Mouse (Mus musculus): Measurements from ENCODE around the gene Pigz.

The Pigz gene

DNA sequence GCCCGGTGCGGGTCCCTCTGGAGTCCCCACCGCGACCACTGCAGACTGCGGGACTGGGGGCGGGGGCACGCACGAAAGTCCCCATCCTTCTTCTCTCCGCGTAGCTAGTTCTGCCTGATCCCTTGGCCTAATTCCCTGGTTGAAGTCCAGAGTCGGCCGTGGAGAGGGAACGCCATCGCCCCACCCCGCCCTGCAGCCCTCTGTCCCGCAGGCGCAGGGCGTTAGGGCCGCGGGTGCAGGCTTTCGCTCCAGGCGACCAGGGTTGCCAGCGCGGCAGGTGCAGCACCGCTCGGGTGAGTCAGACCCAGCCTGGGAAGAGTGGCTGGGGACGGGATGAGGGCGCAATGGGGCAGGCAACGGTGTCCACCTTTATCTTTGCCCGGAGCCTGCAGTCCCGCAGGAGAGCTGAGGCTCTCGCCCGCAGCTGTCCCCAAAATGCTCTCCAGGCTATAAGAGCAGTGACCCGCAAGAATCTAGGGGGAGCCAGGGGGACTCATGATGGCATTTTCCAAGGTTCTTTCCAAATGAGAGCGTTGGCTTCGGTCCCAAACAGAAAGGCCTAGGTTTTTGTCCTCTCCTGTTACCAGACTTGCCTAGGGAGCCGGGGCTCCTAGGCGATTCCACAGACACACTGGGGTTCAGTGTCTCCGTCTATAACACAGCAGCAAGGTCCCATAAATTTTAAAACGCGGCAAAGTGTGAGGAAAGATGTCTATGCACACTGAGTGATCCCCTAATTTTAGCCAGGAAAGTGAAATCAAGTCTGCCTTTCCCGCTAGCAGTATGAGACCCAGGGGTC, at the start of gene Pigz:
Gene Pigz, plus strand, starts transcription at position 101 of the 799 bp plus-strand sequence.
- DNase-seq (ENCODE audit: low spot score in 2 of 2), result no peak

- no peak for DNase-seq (ENCODE audit: low spot score in 2 of 2)
Measured at GRCm38 (mm10) chr16:31883902-31884301, 49.7 kb upstream of the Pigz start.

DNA sequence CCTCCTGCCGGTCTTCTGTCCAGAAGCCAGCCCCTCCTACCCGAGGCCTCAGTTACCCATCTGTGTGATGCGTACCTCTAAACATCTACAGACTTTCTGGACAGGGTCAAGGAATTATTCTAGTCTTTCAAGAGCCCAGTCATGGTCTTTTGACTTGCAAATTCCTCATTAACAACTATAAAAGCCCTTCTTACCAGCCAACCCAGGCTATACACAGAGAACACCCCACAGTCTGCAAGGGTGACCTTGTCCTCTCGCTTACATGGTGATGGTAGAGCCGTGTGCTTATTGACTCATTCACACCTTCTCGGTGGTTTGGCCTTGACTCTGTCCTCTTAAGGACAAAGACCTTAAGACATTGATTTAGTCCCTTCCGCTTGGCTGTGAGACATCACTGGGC, 42.7 kb upstream of the Pigz start:
- no peak for DNase-seq (ENCODE audit: low spot score in 2 of 2)

DNA sequence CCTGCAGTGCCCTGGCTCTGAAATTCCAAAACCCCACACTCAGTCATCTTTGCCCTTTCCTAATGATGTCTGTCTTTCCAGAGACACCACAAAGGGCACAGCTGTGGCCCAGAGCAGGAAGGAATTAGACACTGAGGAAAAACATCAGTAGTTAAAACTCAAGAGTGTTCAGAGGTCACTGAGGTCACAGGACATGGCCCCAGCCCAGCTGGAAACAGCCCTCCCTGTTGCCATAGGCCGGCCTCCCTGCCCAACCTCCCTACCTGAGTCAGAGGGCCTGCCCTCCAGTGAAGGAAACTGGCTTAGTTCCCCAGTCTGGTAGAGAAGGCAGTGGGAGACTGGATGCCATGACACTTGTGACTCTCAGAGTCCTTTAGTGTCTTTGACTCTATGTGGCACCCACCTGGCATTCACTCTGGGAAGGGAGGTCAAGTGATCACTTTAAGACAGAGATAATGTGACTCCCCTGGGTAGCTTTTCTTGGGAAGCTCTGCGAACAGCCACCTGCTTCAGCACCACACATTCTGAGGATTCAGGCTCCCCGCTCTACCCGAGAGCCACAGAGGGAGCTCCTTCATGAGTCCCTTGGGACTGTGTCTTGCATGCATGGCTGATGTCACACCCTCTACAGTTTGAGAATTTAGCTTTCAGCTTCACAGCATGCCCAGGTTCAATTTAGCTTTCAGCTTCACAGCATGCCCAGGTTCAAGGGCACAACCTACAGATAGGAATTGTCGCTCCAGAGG, 40.1 kb upstream of the Pigz start:
- peak; percentile 19 to 22 for DNase-seq (ENCODE audit: low spot score in 2 of 2)

DNA sequence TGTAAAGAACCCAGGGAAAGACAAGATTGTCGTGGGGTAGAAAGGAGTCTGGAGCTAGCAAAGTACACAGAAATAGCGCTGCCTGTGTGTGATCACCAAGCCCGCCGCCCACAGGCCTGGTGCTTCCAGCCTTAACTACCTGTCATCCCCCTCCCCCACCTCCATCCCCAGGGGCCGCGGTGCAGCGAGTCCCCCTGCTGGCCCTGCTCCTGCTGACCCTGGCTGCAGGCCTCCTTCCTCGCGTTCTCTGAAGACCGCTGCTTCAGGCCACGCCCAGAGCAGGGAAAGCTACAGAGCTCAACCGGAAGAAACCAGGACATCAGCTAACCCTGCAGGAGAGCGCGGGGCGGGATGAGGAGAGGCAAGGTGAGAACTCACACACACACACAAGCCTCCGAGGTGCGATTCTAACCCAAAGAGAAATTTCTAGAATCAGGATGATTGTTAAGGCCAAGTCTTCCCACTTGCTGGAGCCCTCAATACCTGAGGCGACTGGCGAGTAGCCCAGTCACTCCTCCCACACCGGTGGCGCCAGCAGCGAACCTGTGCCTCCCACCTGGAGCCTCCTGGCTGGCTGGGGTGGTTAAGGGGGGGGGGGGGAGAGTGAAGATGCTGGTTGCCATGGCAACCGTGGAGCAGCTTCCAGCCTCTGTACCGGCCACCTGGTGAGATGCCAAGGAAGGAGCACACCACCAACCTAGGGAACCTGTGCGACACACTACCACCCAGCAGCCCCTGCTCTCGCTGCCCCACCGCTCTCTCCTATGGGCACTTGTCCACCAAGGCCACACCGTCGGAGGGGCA, 36.5 kb upstream of the Pigz start:
- DNase-seq (ENCODE audit: low spot score in 2 of 2), result no peak

GRCm38 (mm10) chr16:31898546-31899326, 34.9 kb upstream of the Pigz start:
- DNase-seq (ENCODE audit: low spot score in 2 of 2), result no peak

GRCm38 (mm10) chr16:31901886-31902285, 31.8 kb upstream of the Pigz start:
- no peak for DNase-seq (ENCODE audit: low spot score in 2 of 2)

DNA sequence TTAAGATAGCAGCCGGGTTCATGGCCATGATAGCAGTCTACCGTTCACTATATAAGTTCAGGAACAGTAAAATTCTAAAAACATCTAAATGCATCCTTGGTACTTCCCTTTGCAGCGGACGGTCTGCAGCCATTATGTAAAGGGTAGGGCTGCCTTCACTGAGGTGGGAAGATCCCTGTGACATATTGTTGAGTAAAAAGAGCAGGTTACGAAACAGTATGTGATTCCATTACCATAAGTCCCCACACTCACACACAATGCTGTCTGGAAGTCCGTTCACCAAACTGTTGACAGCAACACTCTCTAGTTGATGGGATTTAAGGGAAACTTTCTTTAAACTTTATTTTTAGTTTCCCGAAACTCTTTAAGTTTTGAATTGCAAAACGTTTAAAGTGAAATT, 30.4 kb upstream of the Pigz start:
- no peak for DNase-seq (ENCODE audit: low spot score in 2 of 2)

DNA sequence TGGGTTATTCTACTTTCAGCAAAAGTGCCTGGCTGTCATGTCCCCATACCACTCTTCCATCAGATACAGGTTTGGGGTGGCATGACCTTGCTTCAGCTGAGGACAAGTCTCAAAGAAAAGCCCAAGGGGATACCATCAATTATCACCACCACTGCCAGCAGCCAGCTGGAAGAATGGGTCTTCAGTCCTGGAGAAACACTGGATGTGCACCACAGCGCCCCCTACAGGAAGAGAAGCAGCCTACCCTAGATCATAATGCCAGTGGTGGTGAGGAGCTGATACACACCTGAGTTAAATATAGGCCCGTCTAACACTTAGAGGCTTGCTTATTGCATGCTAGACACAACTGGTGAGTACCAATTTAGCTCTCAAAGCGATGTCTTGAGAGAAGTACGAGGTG, 28.3 kb upstream of the Pigz start:
- DNase-seq (ENCODE audit: low spot score in 2 of 2), result no peak

DNA sequence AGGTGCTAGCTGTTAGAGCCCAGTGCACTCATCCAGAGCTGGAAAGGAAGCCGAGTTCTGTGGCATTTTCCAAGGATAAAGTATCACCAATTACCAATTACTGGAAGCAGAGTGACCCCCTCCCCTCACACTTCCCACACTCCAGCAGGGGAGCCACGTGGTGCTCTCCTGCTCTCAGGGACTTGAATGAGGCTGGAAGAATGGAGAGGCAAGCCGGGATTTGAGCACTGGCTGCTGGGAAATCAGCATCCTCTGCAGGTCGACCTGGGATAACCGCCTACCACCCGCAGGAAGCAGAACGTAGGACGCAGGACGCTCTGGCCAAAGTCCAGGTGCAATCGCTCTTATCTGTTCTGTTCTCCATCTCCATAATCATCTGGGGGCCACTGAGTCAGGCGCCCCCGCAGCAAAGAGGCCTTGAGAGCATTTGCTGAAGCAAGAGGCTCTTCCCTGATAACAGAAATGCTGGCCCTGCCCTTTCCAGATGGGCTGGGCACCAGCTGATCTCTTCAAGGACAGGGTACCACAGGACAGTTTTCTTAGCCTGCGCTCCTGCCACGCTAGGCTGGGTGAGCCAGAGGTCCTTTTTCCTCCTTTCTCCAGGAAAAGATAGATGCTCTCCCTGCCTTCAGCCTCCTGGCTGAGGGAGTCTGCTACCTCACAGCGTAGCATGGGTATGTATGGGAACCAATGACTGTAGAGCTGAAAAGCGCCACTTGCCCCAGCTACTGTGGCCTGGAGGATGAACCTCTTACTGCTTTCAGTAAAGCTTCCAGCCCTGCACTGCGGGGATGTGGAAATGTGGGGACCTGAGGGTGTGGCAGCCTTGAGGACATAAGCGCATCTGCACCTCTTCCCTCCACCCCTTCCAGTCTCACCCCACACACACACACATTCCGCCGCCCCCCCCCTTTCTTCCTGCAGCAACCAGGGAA, 27.5 kb upstream of the Pigz start:
- no peak for DNase-seq (ENCODE audit: low spot score in 2 of 2)

GRCm38 (mm10) chr16:31906896-31907295, 26.8 kb upstream of the Pigz start:
- DNase-seq (ENCODE audit: low spot score in 2 of 2), result no peak

DNA sequence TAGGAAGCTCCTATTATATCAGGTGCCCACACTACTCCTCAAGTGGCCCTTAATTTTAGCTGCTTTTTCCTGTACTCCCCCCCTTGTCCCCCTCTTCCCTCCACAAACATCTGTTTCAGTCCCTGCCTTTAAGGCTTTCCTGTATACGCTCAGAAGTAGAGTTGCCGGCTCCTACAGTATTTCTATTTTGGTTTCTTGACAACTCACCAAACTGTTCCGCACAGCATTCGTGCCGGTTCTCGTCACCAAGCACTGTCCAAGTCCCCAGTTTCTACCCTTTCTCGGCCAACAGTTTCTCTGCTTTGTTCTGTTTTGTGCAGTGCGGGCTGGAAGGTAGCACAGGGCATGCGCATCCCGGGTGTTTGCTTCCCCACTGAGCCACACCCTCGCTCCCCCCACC, 24.7 kb upstream of the Pigz start:
- DNase-seq (ENCODE audit: low spot score in 2 of 2), result no peak

GRCm38 (mm10) chr16:31910281-31910847, 23.3 kb upstream of the Pigz start:
- no peak for DNase-seq (ENCODE audit: low spot score in 2 of 2)

DNA sequence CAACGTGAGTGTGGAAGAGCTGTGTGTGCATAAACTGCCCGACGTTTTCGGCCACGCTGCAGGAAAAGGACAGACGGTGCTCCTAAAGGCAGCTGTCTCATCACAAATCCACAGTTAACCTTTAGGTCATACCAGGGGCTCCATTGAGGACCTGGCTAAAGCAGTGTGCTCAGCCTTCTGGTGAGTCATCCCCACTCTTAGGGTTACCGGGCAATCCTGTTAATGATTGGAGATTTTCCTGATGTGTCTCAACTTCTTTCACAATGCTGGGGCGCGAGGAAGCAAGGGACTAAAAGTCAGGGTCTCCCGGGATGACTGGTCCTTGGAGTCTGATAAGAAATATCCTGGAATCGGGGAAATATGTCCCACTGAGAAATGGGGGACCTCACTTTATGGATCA, 15.9 kb upstream of the Pigz start:
- no peak for DNase-seq (ENCODE audit: low spot score in 2 of 2)

GRCm38 (mm10) chr16:31918248-31918724, 15.4 kb upstream of the Pigz start:
- peak in 1 of 2 experiments; percentile 34 for DNase-seq (ENCODE audit: low spot score in 2 of 2)

- DNase-seq (ENCODE audit: low spot score in 2 of 2), result no peak
Measured at GRCm38 (mm10) chr16:31924368-31924767, 9.3 kb upstream of the Pigz start.

DNA sequence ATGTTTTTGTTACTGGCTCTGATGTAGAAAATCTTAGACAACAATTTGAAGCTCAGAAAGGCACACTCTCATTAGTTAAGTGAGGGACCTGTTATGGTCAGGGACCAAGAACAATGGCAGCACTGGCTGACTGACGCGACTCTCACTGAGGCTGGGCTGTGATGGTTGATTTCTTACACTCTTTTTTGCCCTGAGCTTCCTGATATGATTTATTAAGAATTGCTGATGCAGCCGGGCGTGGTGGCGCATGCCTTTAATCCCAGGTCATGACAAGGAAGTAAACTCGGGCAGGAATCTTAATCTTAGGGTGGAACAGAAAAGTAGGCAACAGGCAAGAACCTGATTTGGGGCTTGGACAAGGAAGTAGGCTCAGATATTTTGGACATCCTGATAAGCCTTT, 7.6 kb upstream of the Pigz start:
- no peak for DNase-seq (ENCODE audit: low spot score in 2 of 2)

GRCm38 (mm10) chr16:31926547-31927182, 7.0 kb upstream of the Pigz start:
- peak; percentile 27 to 31 for DNase-seq (ENCODE audit: low spot score in 2 of 2)

DNA sequence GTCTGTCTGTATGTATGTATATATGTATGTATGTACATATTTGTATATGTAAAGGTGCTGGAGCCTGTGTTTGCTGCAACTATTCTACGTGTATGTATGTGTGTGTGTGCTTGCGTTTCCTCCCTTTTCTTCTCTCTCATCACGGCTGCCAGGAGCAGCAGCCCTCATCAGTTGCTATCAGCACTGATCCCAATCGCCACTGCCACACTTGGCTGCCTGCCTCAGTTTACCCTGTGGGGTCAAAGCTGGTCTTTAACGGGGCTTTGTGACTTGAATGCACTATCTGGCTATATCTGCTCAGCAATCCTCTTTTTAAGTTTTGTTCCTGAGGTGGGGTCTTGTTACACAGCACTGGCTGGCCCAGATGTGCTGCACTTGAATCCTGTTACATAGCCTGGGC, 6.2 kb upstream of the Pigz start:
- no peak for DNase-seq (ENCODE audit: low spot score in 2 of 2)

All from spleen, postnatal 36 days (tissue).